Mouse (Mus musculus): Measurements from ENCODE around the gene Notch4. TPM values are rescaled to one million over a fixed set of nuclear protein-coding genes. Genes with fewer than 3 reads are reported as not detected.
A peak's percentile ranks its signal among the peaks of the same experiment; 100 is the strongest.

Gene Notch4
- polyA plus RNA-seq, 1 experiment from 2014 or later = 15.8 TPM

DNA sequence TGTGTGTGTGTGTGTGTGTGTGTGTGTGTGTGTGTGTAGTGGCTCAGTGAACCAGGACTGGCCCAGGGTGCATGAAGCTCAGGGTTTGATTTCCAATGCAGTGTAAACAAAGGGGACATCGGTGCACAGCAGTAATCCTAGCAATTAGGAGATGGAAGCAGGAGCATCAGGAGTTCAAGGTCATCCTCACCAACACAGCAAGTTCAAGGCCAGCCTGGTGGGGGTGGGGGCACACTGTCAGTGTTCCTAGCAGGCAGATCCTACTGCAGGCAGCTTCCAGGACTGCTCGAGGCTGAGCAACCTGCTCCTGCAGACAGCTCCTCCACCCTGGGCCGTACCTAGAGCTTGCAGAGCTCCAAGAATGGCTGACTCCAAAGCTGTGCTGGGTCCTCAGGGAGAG lies 1.5 kb upstream of the Notch4 start:
- Histone ChIP-seq H3K9me3 (ENCODE audit: control insufficient read depth, low read length) (no peaks in the 10 kb centered on the region), H3K27me3 (ENCODE audit: control insufficient read depth, insufficient read depth, low read length) (no peaks in the 10 kb centered on the region), H3K9ac (ENCODE audit: low read length) (no peak overlapping the region), H3K4me1 (ENCODE audit: control insufficient read depth, insufficient read depth, low read length) (no peaks in the 10 kb centered on the region), H3K4me2 (no peak overlapping the region), H3K4me3 (ENCODE audit: low read depth, low read length) (no peak overlapping the region), H3K27ac (ENCODE audit: low read depth, low read length) (no peak overlapping the region), H3K36me3 (ENCODE audit: control insufficient read depth, insufficient read depth, low read length) (no peaks in the 10 kb centered on the region)
- WGBS = 76% methylated on average over 3 of the region's 3 CpGs
- ATAC-seq (ENCODE audit: low FRiP score) (no peak), DNase-seq (ENCODE audit: low spot score, missing footprints) (no peak)

- ATAC-seq (ENCODE audit: low FRiP score) (no peak), DNase-seq (ENCODE audit: low spot score, missing footprints) (no peak)
- Histone ChIP-seq H3K9me3 (ENCODE audit: control insufficient read depth, low read length) (no peaks in the 10 kb centered on the region), H3K4me3 (ENCODE audit: low read depth, low read length) (no peak overlapping the region), H3K4me2 (no peak overlapping the region), H3K36me3 (ENCODE audit: control insufficient read depth, insufficient read depth, low read length) (no peaks in the 10 kb centered on the region), H3K9ac (ENCODE audit: low read length) (no peak overlapping the region), H3K27me3 (ENCODE audit: control insufficient read depth, insufficient read depth, low read length) (no peaks in the 10 kb centered on the region), H3K27ac (ENCODE audit: low read depth, low read length) (no peak overlapping the region), H3K4me1 (ENCODE audit: control insufficient read depth, insufficient read depth, low read length) (no peaks in the 10 kb centered on the region)
- WGBS = 76% methylated on average over 11 of the region's 11 CpGs
Measured at GRCm38 (mm10) chr17:34563354-34563753, 714 bp upstream of the Notch4 start.

DNA sequence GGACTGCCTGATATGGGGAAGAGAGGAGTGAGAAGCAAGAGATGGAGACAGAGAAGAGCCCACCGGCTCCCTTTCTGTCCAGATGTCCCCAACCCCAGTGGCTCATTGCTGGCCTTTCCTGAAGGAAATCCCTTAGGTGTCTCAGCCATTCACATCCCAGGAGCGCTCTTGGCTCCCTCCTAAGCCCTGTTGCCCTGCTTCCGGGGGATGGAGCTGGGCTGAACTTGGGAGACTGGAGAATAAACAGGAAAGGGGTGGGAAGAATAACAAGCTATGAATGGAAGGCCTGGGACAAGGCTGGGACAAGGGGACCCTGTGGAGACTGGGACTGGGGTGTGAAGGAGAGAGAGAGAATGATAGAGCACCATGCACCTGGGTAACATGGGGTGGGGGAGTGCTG lies 728 bp downstream of the Notch4 start:
- H3K27me3 ChIP-seq (ENCODE audit: control insufficient read depth, insufficient read depth, low read length) = no peaks in the 10 kb centered on the region
- no peak overlapping the region for H3K9ac ChIP-seq (ENCODE audit: low read length)
- 48% methylated on average over 3 of the region's 3 CpGs for WGBS
- ATAC-seq (ENCODE audit: low FRiP score) (no peak), DNase-seq (ENCODE audit: low spot score, missing footprints) (no peak)
- no peaks in the 10 kb centered on the region for H3K9me3 ChIP-seq (ENCODE audit: control insufficient read depth, low read length)
- no peak overlapping the region for H3K4me2 ChIP-seq
- H3K27ac ChIP-seq (ENCODE audit: low read depth, low read length) = no peak overlapping the region
- no peaks in the 10 kb centered on the region for H3K36me3 ChIP-seq (ENCODE audit: control insufficient read depth, insufficient read depth, low read length)
- no peak overlapping the region for H3K4me3 ChIP-seq (ENCODE audit: low read depth, low read length)
- H3K4me1 ChIP-seq (ENCODE audit: control insufficient read depth, insufficient read depth, low read length) = no peaks in the 10 kb centered on the region

GRCm38 (mm10) chr17:34567311-34567710 lies 3.2 kb downstream of the Notch4 start:
- ATAC-seq (ENCODE audit: low FRiP score) (no peak), DNase-seq (ENCODE audit: low spot score, missing footprints) (no peak)
- Histone ChIP-seq H3K36me3 (ENCODE audit: control insufficient read depth, insufficient read depth, low read length) (no peaks in the 10 kb centered on the region), H3K4me3 (ENCODE audit: low read depth, low read length) (no peak overlapping the region), H3K27me3 (ENCODE audit: control insufficient read depth, insufficient read depth, low read length) (no peaks in the 10 kb centered on the region), H3K9ac (ENCODE audit: low read length) (no peak overlapping the region), H3K4me2 (no peak overlapping the region), H3K4me1 (ENCODE audit: control insufficient read depth, insufficient read depth, low read length) (no peaks in the 10 kb centered on the region), H3K27ac (ENCODE audit: low read depth, low read length) (no peak overlapping the region), H3K9me3 (ENCODE audit: control insufficient read depth, low read length) (no peaks in the 10 kb centered on the region)
- 62% methylated on average over 9 of the region's 9 CpGs for WGBS

DNA sequence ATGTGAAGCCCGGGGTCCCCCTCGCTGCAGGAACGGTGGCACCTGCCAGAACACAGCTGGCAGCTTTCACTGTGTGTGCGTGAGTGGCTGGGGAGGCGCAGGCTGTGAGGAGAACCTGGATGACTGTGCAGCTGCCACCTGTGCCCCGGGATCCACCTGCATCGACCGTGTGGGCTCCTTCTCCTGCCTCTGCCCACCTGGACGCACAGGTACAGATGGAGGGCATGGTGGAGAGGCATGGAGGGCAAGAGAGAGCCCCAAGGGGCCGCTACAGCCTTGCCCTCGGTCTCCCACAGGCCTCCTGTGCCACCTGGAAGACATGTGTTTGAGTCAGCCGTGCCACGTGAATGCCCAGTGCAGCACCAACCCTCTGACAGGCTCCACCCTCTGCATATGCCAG lies 4.4 kb downstream of the Notch4 start:
- Histone ChIP-seq H3K27ac (ENCODE audit: low read depth, low read length) (no peak overlapping the region), H3K27me3 (ENCODE audit: control insufficient read depth, insufficient read depth, low read length) (no peaks in the 10 kb centered on the region), H3K4me1 (ENCODE audit: control insufficient read depth, insufficient read depth, low read length) (no peaks in the 10 kb centered on the region), H3K9me3 (ENCODE audit: control insufficient read depth, low read length) (no peaks in the 10 kb centered on the region), H3K4me3 (ENCODE audit: low read depth, low read length) (no peak overlapping the region), H3K36me3 (ENCODE audit: control insufficient read depth, insufficient read depth, low read length) (no peaks in the 10 kb centered on the region), H3K4me2 (no peak overlapping the region), H3K9ac (ENCODE audit: low read length) (no peak overlapping the region)
- DNase-seq (ENCODE audit: low spot score, missing footprints) = no peak
- 81% methylated on average over 13 of the region's 13 CpGs for WGBS
- no peak for ATAC-seq (ENCODE audit: low FRiP score)

- Histone ChIP-seq H3K4me1 (ENCODE audit: control insufficient read depth, insufficient read depth, low read length) (no peaks in the 10 kb centered on the region), H3K9ac (ENCODE audit: low read length) (no peak overlapping the region), H3K9me3 (ENCODE audit: control insufficient read depth, low read length) (no peaks in the 10 kb centered on the region), H3K4me3 (ENCODE audit: low read depth, low read length) (no peak overlapping the region), H3K4me2 (no peak overlapping the region), H3K27me3 (ENCODE audit: control insufficient read depth, insufficient read depth, low read length) (no peaks in the 10 kb centered on the region), H3K27ac (ENCODE audit: low read depth, low read length) (no peak overlapping the region), H3K36me3 (ENCODE audit: control insufficient read depth, insufficient read depth, low read length) (no peaks in the 10 kb centered on the region)
- DNase-seq (ENCODE audit: low spot score, missing footprints) (no peak), ATAC-seq (ENCODE audit: low FRiP score) (no peak)
- 66% methylated on average over 4 of the region's 4 CpGs for WGBS
Measured at GRCm38 (mm10) chr17:34569919-34570318, 5.9 kb downstream of the Notch4 start.

GRCm38 (mm10) chr17:34571875-34572274 lies 7.8 kb downstream of the Notch4 start:
- Histone ChIP-seq H3K27ac (ENCODE audit: low read depth, low read length) (no peak overlapping the region), H3K9ac (ENCODE audit: low read length) (no peak overlapping the region), H3K9me3 (ENCODE audit: control insufficient read depth, low read length) (no peaks in the 10 kb centered on the region), H3K4me1 (ENCODE audit: control insufficient read depth, insufficient read depth, low read length) (no peaks in the 10 kb centered on the region), H3K4me2 (no peak overlapping the region), H3K27me3 (ENCODE audit: control insufficient read depth, insufficient read depth, low read length) (no peaks in the 10 kb centered on the region), H3K36me3 (ENCODE audit: control insufficient read depth, insufficient read depth, low read length) (no peaks in the 10 kb centered on the region), H3K4me3 (ENCODE audit: low read depth, low read length) (no peak overlapping the region)
- ATAC-seq (ENCODE audit: low FRiP score) = no peak
- DNase-seq (ENCODE audit: low spot score, missing footprints) = no peak
- 13% methylated on average over 5 of the region's 5 CpGs for WGBS

DNA sequence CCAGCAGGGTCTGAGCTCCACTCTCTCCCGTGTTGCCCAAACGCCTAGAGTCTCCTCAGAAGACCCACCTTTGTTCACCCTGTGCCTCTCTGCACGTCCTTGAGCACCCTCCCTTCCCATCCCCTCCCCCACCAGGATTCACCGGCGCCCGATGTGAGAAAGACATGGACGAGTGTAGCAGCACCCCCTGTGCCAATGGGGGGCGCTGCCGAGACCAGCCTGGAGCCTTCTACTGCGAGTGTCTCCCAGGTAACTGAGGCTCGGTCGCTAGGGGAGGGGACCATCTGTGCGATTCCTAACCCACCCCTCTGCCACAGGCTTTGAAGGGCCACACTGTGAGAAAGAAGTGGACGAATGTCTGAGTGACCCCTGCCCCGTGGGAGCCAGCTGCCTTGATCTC lies 8.3 kb downstream of the Notch4 start:
- H3K9me3 ChIP-seq (ENCODE audit: control insufficient read depth, low read length) = no peaks in the 10 kb centered on the region
- no peak overlapping the region for H3K4me3 ChIP-seq (ENCODE audit: low read depth, low read length)
- ATAC-seq (ENCODE audit: low FRiP score) (0 out of 2 replicates have a peak, but pooled peaks have one; percentile 35), DNase-seq (ENCODE audit: low spot score, missing footprints) (no peak)
- H3K36me3 ChIP-seq (ENCODE audit: control insufficient read depth, insufficient read depth, low read length) = no peaks in the 10 kb centered on the region
- H3K4me2 ChIP-seq = no peak overlapping the region
- H3K9ac ChIP-seq (ENCODE audit: low read length) = no peak overlapping the region
- H3K4me1 ChIP-seq (ENCODE audit: control insufficient read depth, insufficient read depth, low read length) = no peaks in the 10 kb centered on the region
- H3K27me3 ChIP-seq (ENCODE audit: control insufficient read depth, insufficient read depth, low read length) = no peaks in the 10 kb centered on the region
- WGBS = 8% methylated on average over 15 of the region's 15 CpGs
- no peak overlapping the region for H3K27ac ChIP-seq (ENCODE audit: low read depth, low read length)

- H3K4me3 ChIP-seq (ENCODE audit: low read depth, low read length) = no peak overlapping the region
- no peak overlapping the region for H3K9ac ChIP-seq (ENCODE audit: low read length)
- no peak for DNase-seq (ENCODE audit: low spot score, missing footprints)
- H3K4me1 ChIP-seq (ENCODE audit: control insufficient read depth, insufficient read depth, low read length) = no peaks in the 10 kb centered on the region
- H3K36me3 ChIP-seq (ENCODE audit: control insufficient read depth, insufficient read depth, low read length) = no peaks in the 10 kb centered on the region
- WGBS = 74% methylated on average over 5 of the region's 5 CpGs
- no peak overlapping the region for H3K4me2 ChIP-seq
- H3K27me3 ChIP-seq (ENCODE audit: control insufficient read depth, insufficient read depth, low read length) = no peaks in the 10 kb centered on the region
- H3K9me3 ChIP-seq (ENCODE audit: control insufficient read depth, low read length) = no peaks in the 10 kb centered on the region
- ATAC-seq (ENCODE audit: low FRiP score) = no peak
- H3K27ac ChIP-seq (ENCODE audit: low read depth, low read length) = no peak overlapping the region
Measured at GRCm38 (mm10) chr17:34576577-34576976, 12.5 kb downstream of the Notch4 start.

GRCm38 (mm10) chr17:34578070-34578469 lies 14.0 kb downstream of the Notch4 start:
- H3K9me3 ChIP-seq (ENCODE audit: control insufficient read depth, low read length) = no peaks in the 10 kb centered on the region
- no peaks in the 10 kb centered on the region for H3K36me3 ChIP-seq (ENCODE audit: control insufficient read depth, insufficient read depth, low read length)
- WGBS = 86% methylated on average over 3 of the region's 3 CpGs
- no peaks in the 10 kb centered on the region for H3K4me1 ChIP-seq (ENCODE audit: control insufficient read depth, insufficient read depth, low read length)
- ATAC-seq (ENCODE audit: low FRiP score) = no peak
- no peaks in the 10 kb centered on the region for H3K27me3 ChIP-seq (ENCODE audit: control insufficient read depth, insufficient read depth, low read length)
- DNase-seq (ENCODE audit: low spot score, missing footprints) = no peak
- H3K27ac ChIP-seq (ENCODE audit: low read depth, low read length) = no peak overlapping the region
- H3K4me3 ChIP-seq (ENCODE audit: low read depth, low read length) = no peak overlapping the region
- no peak overlapping the region for H3K4me2 ChIP-seq
- no peak overlapping the region for H3K9ac ChIP-seq (ENCODE audit: low read length)

All from midbrain, embryonic 11.5 days (tissue).